Mouse (Mus musculus) kidney, embryonic 16.5 days (tissue): ENCODE measurements at regions not wholly inside any gene's neighbourhood (a gene's known extent, or its start where the extent isn't known, plus 50 kb on each side); places are given as distances from the start of the nearest gene placed in this dataset.

Experiments
- ATAC-seq: fragments of 200-750 bp; cut with Nextera tagmentation; 2 replicates; pipeline ENCODE4 v1.8.0; 2017; ENCODE audit warnings: moderate TSS enrichment; ENCODE audit not compliant: low FRiP score, low TSS enrichment
- H3K27ac ChIP-seq: fragments of 300-500 bp; sonication (generic); 2 replicates; pipeline ENCODE4 v1.5.1; 2014; ENCODE audit warnings: low read length
- H3K27me3 ChIP-seq: fragments of 300-500 bp; sonication (generic); 2 replicates; pipeline ENCODE4 v1.6.1; 2014; ENCODE audit warnings: low read length, control low read depth, mixed read lengths; ENCODE audit not compliant: insufficient read depth
- H3K36me3 ChIP-seq: fragments of 300-500 bp; sonication (generic); 2 replicates; pipeline ENCODE4 v1.6.1; 2014; ENCODE audit warnings: low read length, control low read depth, mixed read lengths; ENCODE audit not compliant: insufficient read depth
- H3K4me1 ChIP-seq: fragments of 300-500 bp; sonication (generic); 2 replicates; pipeline ENCODE4 v1.6.1; 2014; ENCODE audit warnings: low read length, control low read depth, mixed read lengths; ENCODE audit not compliant: insufficient read depth
- H3K4me2 ChIP-seq: fragments of 300-500 bp; sonication (generic); replicated peaks from 2 replicates; pipeline ENCODE4 v1.6.1; 2014; ENCODE audit warnings: low read depth, low read length
- H3K4me3 ChIP-seq: fragments of 300-500 bp; sonication (generic); 2 replicates; pipeline ENCODE4 v1.5.1; 2014; ENCODE audit warnings: mild to moderate bottlenecking, low read length
- H3K9ac ChIP-seq: fragments of 300-500 bp; sonication (generic); replicated peaks from 2 replicates; pipeline ENCODE4 v1.6.1; 2014; ENCODE audit warnings: low read length
- H3K9me3 ChIP-seq: fragments of 300-500 bp; sonication (generic); 2 replicates; pipeline ENCODE4 v1.6.1; 2016; ENCODE audit warnings: low read length, control low read depth
- WGBS: fragments of 180-500 bp; shearing (Covaris S2); extraction: QIAGEN DNeasy Blood & Tissue Kit; methylation state at CpG from one replicate; pipeline ENCODE4 v1.1.7; 2014; 5-methylcytosine and 5-hydroxymethylcytosine counted together

- no peak overlapping the region for H3K4me3 ChIP-seq
- H3K27me3 ChIP-seq: no peaks in the 10 kb centered on the region
- H3K36me3 ChIP-seq: no peaks in the 10 kb centered on the region
- H3K9me3 ChIP-seq: no peaks in the 10 kb centered on the region
- H3K4me2 ChIP-seq: no peak overlapping the region
- H3K9ac ChIP-seq: no peak overlapping the region
- H3K27ac ChIP-seq: no peak overlapping the region
- 0 out of 2 replicates have a peak, but pooled peaks cover 7% of the 10 kb centered on the region for H3K4me1 ChIP-seq
- WGBS: 49% methylated on average over 6 of the region's 6 CpGs
- ATAC-seq: no peak
These were observed 152.7 kb downstream of the Zfp706 start for GRCm38 (mm10) chr15:36854900-36855321.

DNA sequence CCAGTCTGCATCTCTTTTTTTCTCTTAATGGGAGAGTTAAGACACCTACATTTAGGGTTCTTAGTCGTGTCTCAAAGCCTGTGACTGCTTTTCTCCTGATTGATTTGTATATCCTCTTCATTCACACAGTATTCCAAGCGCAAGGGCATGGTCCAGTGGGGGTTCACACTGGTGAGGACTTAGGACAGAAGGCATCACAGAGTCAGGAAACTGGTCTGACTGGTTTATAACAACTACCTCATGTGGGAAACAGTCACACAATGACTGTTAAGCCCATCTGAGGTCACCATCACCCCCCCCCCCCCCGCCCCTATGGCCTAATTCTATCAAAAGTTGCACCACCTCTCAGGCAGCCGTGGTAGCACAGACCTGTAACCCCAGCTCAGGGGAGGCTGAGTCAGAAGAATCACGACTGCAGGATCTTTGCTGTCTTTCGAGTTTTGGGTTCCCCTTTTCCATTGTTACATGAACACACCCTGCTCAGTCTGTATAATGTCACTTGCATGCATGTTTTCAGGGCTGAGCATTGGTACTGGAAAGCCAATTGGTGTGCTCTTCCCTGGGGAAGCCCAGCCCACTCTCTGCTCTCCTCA is 155.2 kb downstream of the Zfp706 start:
- H3K9me3 ChIP-seq: no peaks in the 10 kb centered on the region
- no peak overlapping the region for H3K4me2 ChIP-seq
- 0 out of 2 replicates have a peak, but pooled peaks cover 7% of the 10 kb centered on the region for H3K4me1 ChIP-seq
- no peaks in the 10 kb centered on the region for H3K36me3 ChIP-seq
- no peak overlapping the region for H3K4me3 ChIP-seq
- WGBS: 63% methylated on average over 6 of the region's 6 CpGs
- ATAC-seq: no peak
- no peak overlapping the region for H3K27ac ChIP-seq
- H3K27me3 ChIP-seq: no peaks in the 10 kb centered on the region
- no peak overlapping the region for H3K9ac ChIP-seq

- no peak for ATAC-seq
- Histone ChIP-seq H3K4me1 (0 out of 2 replicates have a peak, but pooled peaks cover 7% of the 10 kb centered on the region), H3K9me3 (no peaks in the 10 kb centered on the region), H3K27ac (no peak overlapping the region), H3K4me3 (no peak overlapping the region), H3K36me3 (no peaks in the 10 kb centered on the region), H3K4me2 (no peak overlapping the region), H3K27me3 (no peaks in the 10 kb centered on the region), H3K9ac (no peak overlapping the region)
- 50% methylated on average over 5 of the region's 5 CpGs for WGBS
These were observed 159.3 kb downstream of the Zfp706 start for GRCm38 (mm10) chr15:36848238-36848637.

GRCm38 (mm10) chr15:36846806-36847205 is 160.8 kb downstream of the Zfp706 start:
- 71% methylated on average over 9 of the region's 9 CpGs for WGBS
- Histone ChIP-seq H3K4me2 (no peak overlapping the region), H3K27me3 (no peaks in the 10 kb centered on the region), H3K9me3 (no peaks in the 10 kb centered on the region), H3K36me3 (no peaks in the 10 kb centered on the region), H3K4me3 (no peak overlapping the region), H3K9ac (no peak overlapping the region), H3K27ac (no peak overlapping the region), H3K4me1 (no peaks in the 10 kb centered on the region)
- ATAC-seq: no peak
